Mouse (Mus musculus): ENCODE data around the gene Med18.

GRCm38 (mm10) chr4:132432717-132433372 is 30.9 kb downstream of the Med18 start:
- TF ChIP-seq CTCF (IDR thresholded peaks at IDR 0.05; ENCODE audit: extremely low read depth, insufficient read depth, insufficient read length, insufficient replicate concordance) = no peak
- TF ChIP-seq POLR2A (IDR thresholded peaks at IDR 0.05; ENCODE audit: low read depth, low read length) = no peak
